Mouse (Mus musculus) cerebellum, adult 9-11 months (tissue): ENCODE results near the gene Mrpl18.
"Not testable (repeated sequence)": the region's sequence is repeated elsewhere in the genome, so short reads cannot be mapped to it uniquely, and the experiment has no call there.

Experiments
- DNase-seq: peaks from one replicate; pipeline ENCODE4 v3.0.0; 2022

Gene Mrpl18

GRCm38 (mm10) chr17:12915881-12916583, at the start of gene Mrpl18:
Gene Mrpl18, minus strand, starts transcription at chr17:12916345.
- DNase-seq, result peak; percentile 99

GRCm38 (mm10) chr17:12963476-12963875, 47.3 kb upstream of the Mrpl18 start:
- no peak for DNase-seq

- peak; percentile 96 for DNase-seq
Measured at GRCm38 (mm10) chr17:12960331-12960873, 44.3 kb upstream of the Mrpl18 start, which contains the start of gene Acat2. Gene Acat2, minus strand, starts transcription at chr17:12960747.

- DNase-seq, result peak; percentile 42
Measured at GRCm38 (mm10) chr17:12959377-12959776, 43.2 kb upstream of the Mrpl18 start.

GRCm38 (mm10) chr17:12956664-12957063, 40.5 kb upstream of the Mrpl18 start:
- DNase-seq, result peak; percentile 32

GRCm38 (mm10) chr17:12949669-12950068, 33.5 kb upstream of the Mrpl18 start:
- DNase-seq, result no peak

GRCm38 (mm10) chr17:12942459-12943162, 26.5 kb upstream of the Mrpl18 start:
- DNase-seq, result no peak

GRCm38 (mm10) chr17:12941543-12942260, 25.6 kb upstream of the Mrpl18 start:
- DNase-seq, result no peak

GRCm38 (mm10) chr17:12940151-12940805, 24.1 kb upstream of the Mrpl18 start, which contains the start of gene Acat3:
Gene Acat3, minus strand, starts transcription at chr17:12940600.
- peak; percentile 73 for DNase-seq

- not testable (repeated sequence) for DNase-seq
Measured at GRCm38 (mm10) chr17:12939377-12940148, 23.4 kb upstream of the Mrpl18 start.

GRCm38 (mm10) chr17:12938077-12938476, 21.9 kb upstream of the Mrpl18 start:
- DNase-seq, result no peak

GRCm38 (mm10) chr17:12937412-12937970, 21.3 kb upstream of the Mrpl18 start:
- no peak for DNase-seq

- DNase-seq, result no peak
Measured at GRCm38 (mm10) chr17:12935719-12936118, 19.6 kb upstream of the Mrpl18 start.

GRCm38 (mm10) chr17:12931576-12931975, 15.4 kb upstream of the Mrpl18 start:
- DNase-seq, result not testable (repeated sequence)

- DNase-seq, result no peak
Measured at GRCm38 (mm10) chr17:12925703-12926180, 9.6 kb upstream of the Mrpl18 start.

GRCm38 (mm10) chr17:12925001-12925400, 8.9 kb upstream of the Mrpl18 start:
- DNase-seq, result no peak

- no peak for DNase-seq
Measured at GRCm38 (mm10) chr17:12921073-12921472, 4.9 kb upstream of the Mrpl18 start.

- DNase-seq, result no peak
Measured at GRCm38 (mm10) chr17:12916588-12917380, 639 bp upstream of the Mrpl18 start.

GRCm38 (mm10) chr17:12915488-12915880, 661 bp downstream of the Mrpl18 start, which contains the start of gene Tcp1:
Gene Tcp1, plus strand, starts transcription at chr17:12915701.
- no peak for DNase-seq

GRCm38 (mm10) chr17:12910391-12910790, 5.8 kb downstream of the Mrpl18 start:
- DNase-seq, result no peak
